Comparison of ENCODE assay signal across 8 mouse cellular contexts in genomic region chr12:55354904-55355303, GRCm38 (mm10). TPM values are rescaled to one million over a fixed set of nuclear protein-coding genes. Genes with fewer than 3 reads are reported as not detected.
A peak's percentile ranks its signal among the peaks of the same experiment; 100 is the strongest.
DNase-seq lines count a peak whose midpoint lies in the region; ATAC-seq and TF ChIP-seq lines count a peak whose summit lies in the region.

No protein-coding gene starts in this region.

- no peaks in the 10 kb centered on the region for H3K79me2 ChIP-seq in MEL (ENCODE audit: control insufficient read depth, insufficient read depth, low read length, poor library complexity)

- H3K9me3 ChIP-seq in MEL (replicated peaks; ENCODE audit: insufficient read depth, low read length) = no peaks in the 10 kb centered on the region
- no peaks in the 10 kb centered on the region for H3K9me3 ChIP-seq in kidney, embryonic 16.5 days (ENCODE audit: low read length)
- no peaks in the 10 kb centered on the region for H3K9me3 ChIP-seq in lung, postnatal 0 days (ENCODE audit: low read length)
- H3K9me3 ChIP-seq in stomach, postnatal 0 days (ENCODE audit: control insufficient read depth, low read length) = no peaks in the 10 kb centered on the region

- H3K36me3 ChIP-seq in MEL (ENCODE audit: control insufficient read depth in 1 of 2, insufficient read depth in 2 of 2, low read length in 2 of 2) = peaks cover 0 to 6% of the 10 kb centered on the region in 2 experiments; a peak in 2 of 4 replicates
- no peaks in the 10 kb centered on the region for H3K36me3 ChIP-seq in kidney, embryonic 16.5 days (ENCODE audit: insufficient read depth, low read length)
- H3K36me3 ChIP-seq in lung, postnatal 0 days (ENCODE audit: insufficient read depth, low read length) = no peaks in the 10 kb centered on the region
- H3K36me3 ChIP-seq in stomach, postnatal 0 days (ENCODE audit: control insufficient read depth, insufficient read depth, low read length) = no peaks in the 10 kb centered on the region

- WGBS in kidney, embryonic 16.5 days = 52% methylated on average over 4 of the region's 4 CpGs
- 52% methylated on average over 4 of the region's 4 CpGs for WGBS in lung, postnatal 0 days
- WGBS in stomach, postnatal 0 days = 41% methylated on average over 4 of the region's 4 CpGs

- peak; percentile 68 for TF ChIP-seq RAD21 in MEL (IDR thresholded peaks at IDR 0.05; ENCODE audit: low read depth, low read length)

- no peak overlapping the region for H3K4me3 ChIP-seq in MEL (ENCODE audit: control insufficient read depth in 1 of 2, insufficient read depth in 1 of 2, low read depth in 2 of 2, low read length in 2 of 2)
- H3K4me3 ChIP-seq in kidney, embryonic 16.5 days (ENCODE audit: low read length) = no peak overlapping the region
- H3K4me3 ChIP-seq in lung, postnatal 0 days (ENCODE audit: low read depth, low read length) = no peak overlapping the region
- H3K4me3 ChIP-seq in stomach, postnatal 0 days (ENCODE audit: low read depth, low read length) = no peak overlapping the region

- ATAC-seq in kidney, embryonic 16.5 days (ENCODE audit: low FRiP score, low TSS enrichment) = peak; percentile 76
- ATAC-seq in lung, postnatal 0 days = peak; percentile 72
- peak; percentile 58 for ATAC-seq in stomach, postnatal 0 days (ENCODE audit: low FRiP score, low TSS enrichment)

- H3K27me3 ChIP-seq in MEL (ENCODE audit: control insufficient read depth in 1 of 2, insufficient read depth in 2 of 2, low read length in 2 of 2) = no peaks in the 10 kb centered on the region
- H3K27me3 ChIP-seq in kidney, embryonic 16.5 days (ENCODE audit: insufficient read depth, low read length) = no peaks in the 10 kb centered on the region
- H3K27me3 ChIP-seq in lung, postnatal 0 days (replicated peaks; ENCODE audit: insufficient read depth, low read length) = no peaks in the 10 kb centered on the region
- H3K27me3 ChIP-seq in stomach, postnatal 0 days (ENCODE audit: control insufficient read depth, insufficient read depth, low read length) = no peaks in the 10 kb centered on the region

- TF ChIP-seq CTCF in MEL (IDR thresholded peaks at IDR 0.05 in 2 of 3, conservative IDR thresholded peaks at IDR 0.05 in 1 of 3; ENCODE audit: control insufficient read depth in 1 of 3, insufficient read depth in 1 of 3, low read depth in 2 of 3, low read length in 3 of 3, poor library complexity in 1 of 3, severe bottlenecking in 1 of 3) = peak; percentile 38 to 77 (median 49)
- TF ChIP-seq CTCF in lung, postnatal 0 days (IDR thresholded peaks at IDR 0.05) = peak; percentile 79
- peak; percentile 78 for TF ChIP-seq CTCF in stomach, postnatal 0 days (IDR thresholded peaks at IDR 0.05; ENCODE audit: low read depth)

- no peaks in the 10 kb centered on the region for H3K4me1 ChIP-seq in MEL (ENCODE audit: control insufficient read depth in 1 of 2, insufficient read depth in 2 of 2, low read length in 2 of 2)
- no peaks in the 10 kb centered on the region for H3K4me1 ChIP-seq in kidney, embryonic 16.5 days (ENCODE audit: insufficient read depth, low read length)
- no peaks in the 10 kb centered on the region for H3K4me1 ChIP-seq in lung, postnatal 0 days (ENCODE audit: insufficient read depth, low read depth, low read length)
- no peaks in the 10 kb centered on the region for H3K4me1 ChIP-seq in stomach, postnatal 0 days (replicated peaks; ENCODE audit: control insufficient read depth, insufficient read depth)

- no peak overlapping the region for H3K4me2 ChIP-seq in kidney, embryonic 16.5 days (replicated peaks; ENCODE audit: low read depth, low read length)
- no peak overlapping the region for H3K4me2 ChIP-seq in lung, postnatal 0 days (replicated peaks; ENCODE audit: low read depth, low read length)
- H3K4me2 ChIP-seq in stomach, postnatal 0 days (replicated peaks; ENCODE audit: low read depth) = no peak overlapping the region

- TF ChIP-seq POLR2A in MEL (IDR thresholded peaks at IDR 0.05; ENCODE audit: control insufficient read depth in 1 of 2, insufficient read depth in 1 of 2, low read depth in 1 of 2, low read length in 2 of 2, poor library complexity in 1 of 2) = no peak

- no peak overlapping the region for H3K27ac ChIP-seq in MEL (ENCODE audit: control insufficient read depth, low read depth, low read length)
- no peak overlapping the region for H3K27ac ChIP-seq in kidney, embryonic 16.5 days (ENCODE audit: low read length)
- no peak overlapping the region for H3K27ac ChIP-seq in lung, postnatal 0 days (ENCODE audit: low read length)
- no peak overlapping the region for H3K27ac ChIP-seq in stomach, postnatal 0 days (replicated peaks)

- TF ChIP-seq EP300 in MEL (IDR thresholded peaks at IDR 0.05; ENCODE audit: low read depth in 1 of 2, low read length in 2 of 2) = no peak
- no peak for TF ChIP-seq EP300 in lung, postnatal 0 days (IDR thresholded peaks at IDR 0.05)
- TF ChIP-seq EP300 in stomach, postnatal 0 days (optimal IDR thresholded peaks at IDR 0.05) = no peak

- peak; percentile 19 to 77 for DNase-seq in adrenal gland, adult (ENCODE audit: inconsistent age in 2 of 2, low spot score in 1 of 2)
- DNase-seq in adrenal gland, postnatal 25 days = no peak
- peak; percentile 53 for DNase-seq in MEL (ENCODE audit: low read depth, low spot score)
- DNase-seq in cerebellum, adult 9-10 months = peak; percentile 55
- peak; percentile 13 to 58 for DNase-seq in heart, adult 9 months (ENCODE audit: low spot score in 2 of 2)
- peak; percentile 72 for DNase-seq in lung, postnatal 0 days (ENCODE audit: low spot score)
- DNase-seq in stomach, postnatal 0 days (ENCODE audit: low spot score) = peak; percentile 42

- no peak overlapping the region for H3K9ac ChIP-seq in MEL (ENCODE audit: control insufficient read depth, low read depth, low read length, poor library complexity, severe bottlenecking)
- no peak overlapping the region for H3K9ac ChIP-seq in kidney, embryonic 16.5 days (replicated peaks; ENCODE audit: low read length)
- H3K9ac ChIP-seq in lung, postnatal 0 days (replicated peaks; ENCODE audit: low read depth) = no peak overlapping the region
- H3K9ac ChIP-seq in stomach, postnatal 0 days (ENCODE audit: low read length) = no peak overlapping the region

TF ChIP-seq in MEL, 35 proteins besides CTCF, POLR2A, EP300 and RAD21:
- TF ChIP-seq TBP (IDR thresholded peaks at IDR 0.05; ENCODE audit: low read depth, low read length) (no peak), TCF12 (IDR thresholded peaks at IDR 0.05; ENCODE audit: low read depth, low read length) (no peak), ZNF384 (IDR thresholded peaks at IDR 0.05; ENCODE audit: low read depth, low read length) (peak; percentile 52; the same call in 1 of the 2 replicates), MAFK (IDR thresholded peaks at IDR 0.05; ENCODE audit: borderline replicate concordance, low read depth, low read length) (no peak), ZC3H11A (IDR thresholded peaks at IDR 0.05; ENCODE audit: low read depth, low read length) (peak; percentile 65), MYB (IDR thresholded peaks at IDR 0.05; ENCODE audit: low read depth, low read length) (no peak), UBTF (IDR thresholded peaks at IDR 0.05; ENCODE audit: borderline replicate concordance, insufficient read depth, low read depth, low read length) (no peak), SMC3 (IDR thresholded peaks at IDR 0.05; ENCODE audit: low read depth, low read length) (peak; percentile 67), POLR2AphosphoS5 (IDR thresholded peaks at IDR 0.05; ENCODE audit: borderline replicate concordance, low read depth, low read length) (no peak), RCOR1 (IDR thresholded peaks at IDR 0.05; ENCODE audit: low read depth, low read length) (0 out of 2 replicates have a peak, but pooled peaks have one; percentile 10), MEF2A (IDR thresholded peaks at IDR 0.05; ENCODE audit: extremely low read depth, insufficient replicate concordance, low read depth, low read length, poor library complexity, severe bottlenecking) (no peak), TAL1 (IDR thresholded peaks at IDR 0.05; ENCODE audit: low read length) (no peak)

RNA-seq across cellular contexts. Expression of gene Psma6, which starts 29.1 kb away (rescaled TPM):
- 216 and 229 TPM in 2 replicates for total RNA-seq in adrenal gland, postnatal 25 days (2021)
- 255 and 284 TPM in 2 replicates for total RNA-seq in MEL (2012; rRNA removed)
- polyA plus RNA-seq in MEL (2012; ENCODE audit: insufficient read depth in 1 of 2, insufficient read length in 2 of 2, low read depth in 1 of 2, low replicate concordance in 2 of 2, missing spikeins in 1 of 2) = 100 to 1,000 TPM in 1 of 2 experiments, not detected in 1; 309 TPM
- polyA plus RNA-seq in kidney, embryonic 16.5 days (2015; fragmentation: Nextera tagmentation; extraction: Ambion mirVana) = 409 and 418 TPM in 2 replicates
- 281 and 292 TPM in 2 replicates for polyA plus RNA-seq in lung, postnatal 0 days (2015; fragmentation: Nextera tagmentation; extraction: Ambion mirVana)
- 357 and 358 TPM in 2 replicates for polyA plus RNA-seq in stomach, postnatal 0 days (2015; fragmentation: Nextera tagmentation; extraction: Ambion mirVana)

RNA-seq across cellular contexts. Expression of gene Ppp2r3c, which starts 52.1 kb away (rescaled TPM):
- total RNA-seq in adrenal gland, postnatal 25 days (2021) = 10.8 and 11.3 TPM in 2 replicates
- total RNA-seq in MEL (2012; rRNA removed) = 10.9 and 12.6 TPM in 2 replicates
- polyA plus RNA-seq in MEL (2012; ENCODE audit: insufficient read depth in 1 of 2, insufficient read length in 2 of 2, low read depth in 1 of 2, low replicate concordance in 2 of 2, missing spikeins in 1 of 2) = 10 to 100 TPM in 1 of 2 experiments, not detected in 1; 12.3 TPM
- 14.8 and 15.6 TPM in 2 replicates for polyA plus RNA-seq in kidney, embryonic 16.5 days (2015; fragmentation: Nextera tagmentation; extraction: Ambion mirVana)
- 7.6 and 8.2 TPM in 2 replicates for polyA plus RNA-seq in lung, postnatal 0 days (2015; fragmentation: Nextera tagmentation; extraction: Ambion mirVana)
- 7.2 and 8.0 TPM in 2 replicates for polyA plus RNA-seq in stomach, postnatal 0 days (2015; fragmentation: Nextera tagmentation; extraction: Ambion mirVana)

RNA-seq across cellular contexts. Expression of gene 1110008L16Rik, which starts 55.5 kb away (rescaled TPM):
- total RNA-seq in adrenal gland, postnatal 25 days (2021) = 19.3 and 21.3 TPM in 2 replicates
- 21.4 and 26.2 TPM in 2 replicates for total RNA-seq in MEL (2012; rRNA removed)
- 10 to 100 TPM in 1 of 2 experiments, not detected in 1; 24.9 TPM for polyA plus RNA-seq in MEL (2012; ENCODE audit: insufficient read depth in 1 of 2, insufficient read length in 2 of 2, low read depth in 1 of 2, low replicate concordance in 2 of 2, missing spikeins in 1 of 2)
- 15.5 and 15.6 TPM in 2 replicates for polyA plus RNA-seq in kidney, embryonic 16.5 days (2015; fragmentation: Nextera tagmentation; extraction: Ambion mirVana)
- polyA plus RNA-seq in lung, postnatal 0 days (2015; fragmentation: Nextera tagmentation; extraction: Ambion mirVana) = 8.1 and 9.2 TPM in 2 replicates
- polyA plus RNA-seq in stomach, postnatal 0 days (2015; fragmentation: Nextera tagmentation; extraction: Ambion mirVana) = 30.0 and 30.2 TPM in 2 replicates
